Mouse (Mus musculus): ENCODE data around the gene Cox8b. TPM values are rescaled to one million over a fixed set of nuclear protein-coding genes. Genes with fewer than 3 reads are reported as not detected.

Gene Cox8b
- total RNA-seq, 2 experiments from 2014 or later: 1.3 TPM; not detected in 1

DNA sequence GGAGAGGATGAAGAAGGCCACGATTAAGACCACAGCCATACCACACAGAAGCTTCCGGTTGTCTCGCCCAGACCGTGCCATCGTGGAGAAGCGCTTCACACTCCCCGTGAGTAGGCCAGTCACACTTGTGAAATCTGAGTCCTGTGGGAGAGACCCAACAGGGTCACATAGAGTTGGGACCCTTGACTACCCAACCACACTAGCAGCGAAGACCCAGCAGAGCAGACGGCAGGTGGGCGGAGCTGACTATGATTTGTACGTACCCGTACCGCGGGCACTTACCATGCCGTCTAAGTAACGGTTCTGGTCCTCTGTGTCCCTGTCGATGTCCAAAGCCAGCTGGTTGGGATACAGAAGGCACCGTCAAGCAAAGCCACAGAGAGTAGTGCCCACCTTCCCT is 45.8 kb downstream of the Cox8b start:
- Histone ChIP-seq H3K27ac (no peak overlapping the region), H3K4me3 (no peak overlapping the region)
- no peak for TF ChIP-seq CTCF (conservative IDR thresholded peaks at IDR 0.05)
- DNase-seq (ENCODE audit: low spot score in 2 of 2): no peak

DNA sequence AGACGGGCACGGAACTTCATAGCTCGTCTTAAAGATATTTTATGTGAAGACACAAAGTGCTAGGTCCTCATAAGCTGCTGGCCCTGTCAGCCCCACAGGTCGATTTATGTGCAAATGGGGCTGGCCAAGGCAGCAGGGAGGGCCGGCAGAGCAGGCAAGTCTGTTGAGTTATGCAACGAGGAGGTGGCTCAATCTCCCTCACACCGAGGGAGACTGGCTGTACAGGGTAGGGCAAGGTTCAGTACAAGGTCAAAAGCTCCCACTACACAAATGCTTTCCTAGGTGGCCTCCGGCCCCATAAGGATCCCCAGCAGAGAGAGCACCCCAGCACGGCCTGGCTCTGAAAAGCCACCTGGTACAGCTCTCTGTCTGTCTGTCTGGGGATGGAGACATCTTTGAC is 46.9 kb downstream of the Cox8b start:
- H3K4me3 ChIP-seq: no peak overlapping the region
- no peak overlapping the region for H3K27ac ChIP-seq
- no peak for TF ChIP-seq CTCF (conservative IDR thresholded peaks at IDR 0.05)
- no peak for DNase-seq (ENCODE audit: low spot score in 2 of 2)

DNA sequence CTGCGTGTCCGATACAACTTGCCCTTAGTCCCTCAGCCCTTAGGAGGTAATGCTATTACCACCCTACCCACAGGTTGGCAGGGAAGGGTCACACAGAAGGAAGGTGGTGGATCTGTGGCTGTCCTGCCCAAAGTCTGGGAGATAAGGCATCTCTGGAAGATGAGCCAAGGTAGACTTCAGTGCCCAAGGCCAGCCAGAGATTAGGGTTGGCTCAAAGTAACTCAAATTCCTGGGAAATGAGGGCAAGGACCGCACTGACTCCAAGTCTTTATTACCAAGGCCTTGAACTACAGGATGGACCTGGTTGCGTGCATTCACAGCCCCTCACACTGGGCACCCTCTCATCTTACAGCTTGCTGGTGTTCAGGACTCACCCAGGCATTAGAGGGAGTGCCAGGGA is 48.3 kb downstream of the Cox8b start:
- TF ChIP-seq CTCF (conservative IDR thresholded peaks at IDR 0.05): no peak
- DNase-seq (ENCODE audit: low spot score in 2 of 2): no peak
- Histone ChIP-seq H3K4me3 (no peak overlapping the region), H3K27ac (no peak overlapping the region)

Other genes starting within 250 kb of the Cox8b start
- gene Olfr539, start 240.5 kb downstream of the Cox8b start, total RNA-seq (2021): under 1 TPM; 0.20 to 0.23 TPM
- under 1 TPM; 0.12 to 0.13 TPM for gene Olfr45, start 218.5 kb downstream of the Cox8b start, total RNA-seq (2021)
- not detected for gene Olfr541, start 203.2 kb downstream of the Cox8b start, total RNA-seq (2021)
- gene Cyp2e1, start 136.7 kb downstream of the Cox8b start, total RNA-seq (2021): not detected
- not detected for gene Syce1, start 112.6 kb downstream of the Cox8b start, total RNA-seq (2021)
- 10 to 100 TPM; 10.7 to 18.0 TPM for gene Zfp941, start 78.3 kb downstream of the Cox8b start, total RNA-seq (2021)
- gene Urah, start 65.4 kb downstream of the Cox8b start, total RNA-seq (2021): 1 to 10 TPM; 1.1 to 1.4 TPM
- not detected for gene Scgb1c1, start 54.9 kb downstream of the Cox8b start, total RNA-seq (2021)
- not detected for gene Odf3, start 52.6 kb downstream of the Cox8b start, total RNA-seq (2021)
- gene Gm45785, start 44.1 kb downstream of the Cox8b start, total RNA-seq (2021): 1 to 10 TPM in 1 of 2 experiments, not detected in 1; 1.8 TPM
- gene Ric8a, start 43.5 kb downstream of the Cox8b start, total RNA-seq (2021): 10 to 100 TPM; 78.2 to 82.8 TPM
- gene Bet1l, start 42.9 kb downstream of the Cox8b start, total RNA-seq (2021): 10 to 100 TPM; 25.1 to 28.3 TPM
- 100 to 1,000 TPM; 111 to 113 TPM for gene Psmd13, start 18.5 kb downstream of the Cox8b start, total RNA-seq (2021)
- gene Sirt3, start 18.1 kb downstream of the Cox8b start, total RNA-seq (2021): 10 to 100 TPM; 69.2 to 73.2 TPM
- gene Nlrp6, start 20.5 kb upstream of the Cox8b start, total RNA-seq (2021): under 1 TPM; 0.27 to 0.51 TPM
- 1 to 10 TPM; 4.0 to 7.1 TPM for gene Pgghg, start 40.9 kb upstream of the Cox8b start, total RNA-seq (2021)
- not detected for gene Ifitm5, start 49.8 kb upstream of the Cox8b start, total RNA-seq (2021)
- gene Gm45717, start 55.5 kb upstream of the Cox8b start, total RNA-seq (2021): not detected
- gene Ifitm2, start 55.5 kb upstream of the Cox8b start, total RNA-seq (2021): 10 to 100 TPM; 13.0 to 16.3 TPM
- 1 to 10 TPM; 1.9 to 2.9 TPM for gene Ifitm1, start 66.8 kb upstream of the Cox8b start, total RNA-seq (2021)
- 10 to 100 TPM in 1 of 2 experiments, 1 to 10 TPM in 1; 9.6 to 13.9 TPM for gene Ifitm3, start 110.3 kb upstream of the Cox8b start, total RNA-seq (2021)
- not detected for gene Ifitm6, start 117.5 kb upstream of the Cox8b start, total RNA-seq (2021)
- gene Gm17387, start 128.7 kb upstream of the Cox8b start, total RNA-seq (2021): not detected
- gene B4galnt4, start 160.7 kb upstream of the Cox8b start, total RNA-seq (2021): 100 to 1,000 TPM in 1 of 2 experiments, 10 to 100 TPM in 1; 93.4 to 101 TPM
- gene Pkp3, start 177.8 kb upstream of the Cox8b start, total RNA-seq (2021): not detected
- 1 to 10 TPM; 2.1 to 2.5 TPM for gene Sigirr, start 200.1 kb upstream of the Cox8b start, total RNA-seq (2021)
- not detected for gene Ano9, start 217.4 kb upstream of the Cox8b start, total RNA-seq (2021)
- 10 to 100 TPM; 50.8 to 64.4 TPM for gene Ptdss2, start 221.9 kb upstream of the Cox8b start, total RNA-seq (2021)